Mouse (Mus musculus) kidney, embryonic 16.5 days (tissue): ENCODE data around the gene Znfx1. TPM values are rescaled to one million over a fixed set of nuclear protein-coding genes. Genes with fewer than 3 reads are reported as not detected.

Source experiments
- polyA plus RNA-seq: library from polyadenylated mRNA; unstranded; fragments of >200 nt; fragmentation: Nextera tagmentation; extraction: Ambion mirVana; gene quantifications from 2 replicates; pipeline ENCODE4 v1.2.1, GENCODE M21; 2015

Znfx1 gene
- polyA plus RNA-seq, 1 experiment from 2014 or later, result 11.8 TPM

Other genes starting within 250 kb of the Znfx1 start
- gene Cse1l, start 157.0 kb downstream of the Znfx1 start, polyA plus RNA-seq, result 135 and 140 TPM in 2 replicates
- gene Stau1, start 66.7 kb downstream of the Znfx1 start, polyA plus RNA-seq, result 92.0 and 98.8 TPM in 2 replicates
- gene Ddx27, start 47.8 kb downstream of the Znfx1 start, polyA plus RNA-seq, result 57.6 and 59.2 TPM in 2 replicates
- 1.1 and 1.2 TPM in 2 replicates for gene Kcnb1, start 127.1 kb upstream of the Znfx1 start, polyA plus RNA-seq
- gene Ptgis, start 177.6 kb upstream of the Znfx1 start, polyA plus RNA-seq, result 18.4 and 20.6 TPM in 2 replicates